Mouse (Mus musculus): ENCODE data around the gene Olfr1029.
"Not testable (repeated sequence)": the region's sequence is repeated elsewhere in the genome, so short reads cannot be mapped to it uniquely, and the experiment has no call there.

Gene Olfr1029

GRCm38 (mm10) chr2:85973595-85973994 lies at the start of gene Olfr1029:
Gene Olfr1029, plus strand, starts transcription at chr2:85973895.
- DNase-seq (ENCODE audit: low read depth, low spot score) = no peak

DNA sequence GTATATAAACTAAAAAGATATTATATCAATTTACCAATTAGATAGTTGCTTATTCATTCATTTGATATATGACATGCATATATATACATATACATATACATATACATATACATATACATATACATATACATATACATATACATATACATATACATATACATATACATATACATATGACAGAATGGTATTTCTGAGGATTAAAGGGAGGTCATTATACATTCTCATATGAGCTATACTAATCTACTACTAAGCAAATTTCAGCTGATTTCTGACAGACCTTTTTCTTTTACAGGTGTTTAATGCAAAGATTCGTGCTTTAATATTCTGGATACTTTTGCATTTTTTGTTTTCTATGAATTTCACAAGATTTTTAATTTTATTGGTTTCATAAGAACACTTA lies 23.6 kb upstream of the Olfr1029 start, which contains the start of gene Olfr1028:
Gene Olfr1028, plus strand, starts transcription at position 301 of the 400 bp plus-strand sequence.
- no peak for DNase-seq (ENCODE audit: low read depth, low spot score)

DNA sequence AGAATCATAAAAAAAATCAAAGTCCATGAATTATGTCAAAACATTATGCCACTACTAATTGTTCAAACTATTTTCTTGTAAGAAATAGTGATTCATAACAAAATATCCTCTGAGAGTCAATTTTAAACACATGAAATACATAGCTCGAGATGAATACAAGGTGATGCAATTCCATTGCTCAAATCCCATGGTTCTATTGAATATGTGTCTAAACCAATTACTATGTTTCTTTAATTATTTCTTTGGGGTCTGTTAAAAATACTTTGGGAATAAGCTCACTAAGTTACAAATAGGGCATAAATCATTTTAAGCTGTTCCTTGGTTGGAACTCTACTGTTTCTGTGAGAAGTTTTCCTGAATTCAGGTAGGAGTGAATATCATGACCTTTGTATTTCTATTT lies 5.3 kb downstream of the Olfr1029 start, which contains the start of gene Olfr1030:
Gene Olfr1030, plus strand, starts transcription at position 301 of the 400 bp plus-strand sequence.
- DNase-seq (ENCODE audit: low read depth, low spot score) = no peak

- no peak for DNase-seq (ENCODE audit: low read depth, low spot score)
Measured at GRCm38 (mm10) chr2:85990004-85990403, 16.3 kb downstream of the Olfr1029 start, which contains the start of gene Olfr1031. Gene Olfr1031, plus strand, starts transcription at chr2:85990304.

- DNase-seq (ENCODE audit: low read depth, low spot score) = no peak
Measured at GRCm38 (mm10) chr2:86005240-86005639, 31.5 kb downstream of the Olfr1029 start, which contains the start of gene Olfr1032. Gene Olfr1032, plus strand, starts transcription at chr2:86005540.

DNA sequence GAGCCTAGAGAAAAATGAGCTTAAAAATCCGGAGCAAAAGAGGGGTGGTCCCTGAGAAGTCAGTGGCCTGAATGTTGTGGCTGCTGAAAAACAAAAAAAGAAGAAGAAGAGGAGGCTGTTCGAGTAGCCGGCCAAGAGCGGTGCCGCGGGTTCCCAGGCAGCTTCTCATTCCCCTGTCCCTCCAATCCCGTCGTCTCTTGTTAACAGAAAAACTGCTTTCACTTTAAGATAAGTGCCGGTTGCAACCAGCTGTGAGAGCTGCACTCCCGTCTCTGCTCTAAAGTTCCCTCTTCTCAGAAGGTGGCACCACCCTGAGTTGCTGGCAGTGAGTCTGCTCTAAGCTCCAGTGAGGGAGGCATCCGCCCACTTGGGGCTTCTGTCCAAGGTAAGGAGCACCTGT lies 46.7 kb downstream of the Olfr1029 start, which contains the start of gene Olfr1033:
Gene Olfr1033, plus strand, starts transcription at position 228 of the 400 bp plus-strand sequence.
- not testable (repeated sequence) for DNase-seq (ENCODE audit: low read depth, low spot score)

- DNase-seq (ENCODE audit: low read depth, low spot score) = not testable (repeated sequence)
Measured at GRCm38 (mm10) chr2:86021518-86021917, 47.8 kb downstream of the Olfr1029 start.
